Mouse (Mus musculus): ENCODE data around the gene Vti1b. TPM values are rescaled to one million over a fixed set of nuclear protein-coding genes. Genes with fewer than 3 reads are reported as not detected.
"Not testable (repeated sequence)": the region's sequence is repeated elsewhere in the genome, so short reads cannot be mapped to it uniquely, and the experiment has no call there.

Gene Vti1b
- 100 to 1,000 TPM; 137 to 139 TPM for total RNA-seq (2021)
- long read RNA-seq, transcript Vti1b-201 (6 exons, 1,490 nt) = major isoform, 160 of 188 reads
- long read RNA-seq, transcript Vti1b-203 (5 exons, 1,059 nt) = minor isoform, 9 of 188 reads
- long read RNA-seq, partial matches to known transcripts = 1 of 188 reads
- long read RNA-seq, other reads (novel, unspliced or antisense) = 18 of 188 reads

GRCm38 (mm10) chr12:79172019-79172941 lies at the start of gene Vti1b:
Gene Vti1b (minus strand): TSS chr12:79172667.
- peak; percentile 90 to 92 for DNase-seq (ENCODE audit: low spot score in 2 of 2)

- no peak for DNase-seq (ENCODE audit: low spot score in 2 of 2)
Observed at GRCm38 (mm10) chr12:79217511-79217910, 45.0 kb upstream of the Vti1b start.

GRCm38 (mm10) chr12:79211447-79211846 lies 39.0 kb upstream of the Vti1b start:
- DNase-seq (ENCODE audit: low spot score in 2 of 2) = no peak

GRCm38 (mm10) chr12:79208703-79209464 lies 36.4 kb upstream of the Vti1b start, which contains the start of gene Rdh12:
Gene Rdh12 (plus strand): TSS chr12:79208914.
- DNase-seq (ENCODE audit: low spot score in 2 of 2) = peak; percentile 19 to 23

GRCm38 (mm10) chr12:79201882-79202281 lies 29.4 kb upstream of the Vti1b start:
- DNase-seq (ENCODE audit: low spot score in 2 of 2) = no peak

GRCm38 (mm10) chr12:79197105-79197504 lies 24.6 kb upstream of the Vti1b start:
- DNase-seq (ENCODE audit: low spot score in 2 of 2) = no peak

GRCm38 (mm10) chr12:79193441-79193840 lies 21.0 kb upstream of the Vti1b start:
- DNase-seq (ENCODE audit: low spot score in 2 of 2) = peak; percentile 75 to 81

- no peak for DNase-seq (ENCODE audit: low spot score in 2 of 2)
Observed at GRCm38 (mm10) chr12:79192193-79192592, 19.7 kb upstream of the Vti1b start, which contains the start of gene Rdh11. Gene Rdh11 (minus strand): TSS chr12:79192293.

GRCm38 (mm10) chr12:79191701-79192100 lies 19.2 kb upstream of the Vti1b start:
- peak; percentile 72 to 76 for DNase-seq (ENCODE audit: low spot score in 2 of 2)

GRCm38 (mm10) chr12:79190931-79191673 lies 18.6 kb upstream of the Vti1b start:
- DNase-seq (ENCODE audit: low spot score in 2 of 2) = peak; percentile 52 to 63

GRCm38 (mm10) chr12:79185160-79185559 lies 12.7 kb upstream of the Vti1b start:
- DNase-seq (ENCODE audit: low spot score in 2 of 2) = not testable (repeated sequence)

GRCm38 (mm10) chr12:79175998-79176397 lies 3.5 kb upstream of the Vti1b start:
- no peak for DNase-seq (ENCODE audit: low spot score in 2 of 2)

- DNase-seq (ENCODE audit: low spot score in 2 of 2) = peak in 1 of 2 experiments; percentile 18
Observed at GRCm38 (mm10) chr12:79173721-79174120, 1.3 kb upstream of the Vti1b start.

GRCm38 (mm10) chr12:79171269-79171995 lies 1.0 kb downstream of the Vti1b start:
- peak in 1 of 2 experiments; percentile 12 for DNase-seq (ENCODE audit: low spot score in 2 of 2)

GRCm38 (mm10) chr12:79170421-79170820 lies 2.0 kb downstream of the Vti1b start:
- no peak for DNase-seq (ENCODE audit: low spot score in 2 of 2)

- no peak for DNase-seq (ENCODE audit: low spot score in 2 of 2)
Observed at GRCm38 (mm10) chr12:79169173-79169572, 3.3 kb downstream of the Vti1b start.

GRCm38 (mm10) chr12:79162876-79163275 lies 9.6 kb downstream of the Vti1b start:
- DNase-seq (ENCODE audit: low spot score in 2 of 2) = no peak

GRCm38 (mm10) chr12:79149653-79150052 lies 22.8 kb downstream of the Vti1b start:
- no peak for DNase-seq (ENCODE audit: low spot score in 2 of 2)

- DNase-seq (ENCODE audit: low spot score in 2 of 2) = no peak
Observed at GRCm38 (mm10) chr12:79141384-79141783, 31.1 kb downstream of the Vti1b start.

- DNase-seq (ENCODE audit: low spot score in 2 of 2) = no peak
Observed at GRCm38 (mm10) chr12:79140811-79141210, 31.7 kb downstream of the Vti1b start.
